20 mouse cellular contexts compared by ENCODE assay signal in the genomic region with DNA sequence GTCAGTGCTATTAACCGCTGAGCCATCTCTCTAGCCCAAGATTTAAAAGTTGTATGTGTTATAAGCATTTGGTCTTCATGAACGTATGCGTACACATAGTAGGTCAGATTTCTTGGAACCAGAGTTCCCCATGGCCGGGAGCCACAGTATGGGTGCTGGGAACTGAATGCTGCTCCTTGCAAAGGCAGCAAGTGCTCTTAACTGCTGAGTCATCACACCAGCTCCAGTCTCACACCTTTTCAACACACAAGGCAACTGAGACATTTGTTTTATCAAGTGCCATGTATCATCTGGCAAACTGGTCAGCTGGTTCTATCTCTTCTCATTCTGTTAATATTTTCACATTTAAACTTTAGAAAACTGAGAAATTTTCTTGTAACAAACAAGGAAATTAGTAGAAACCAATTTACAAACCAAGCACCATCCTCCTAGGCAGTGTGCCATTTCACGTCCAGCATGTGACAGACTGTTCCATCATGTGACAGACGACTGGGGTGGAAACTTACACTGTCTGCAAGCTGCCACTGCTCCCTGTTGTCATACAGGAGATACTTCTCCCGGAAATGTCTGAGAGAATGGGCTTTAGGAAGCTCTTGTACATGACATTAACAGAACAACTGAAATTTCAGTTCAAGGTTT.
DNase-seq lines count a peak whose midpoint lies in the region; ATAC-seq and TF ChIP-seq lines count a peak whose summit lies in the region.
"Had no signal": no experiment of that assay in that cellular context is flagged by ENCODE, and none has a peak within 500 bp of the region (broad histone marks: within the 10 kb centered on the region; RNA-seq: fewer than 3 reads in every experiment).

No protein-coding gene starts in this region.

- peak; percentile 80 for ATAC-seq in forebrain, embryonic 16.5 days
- ATAC-seq in forebrain, embryonic 11.5 days (replicated peaks; ENCODE audit: low FRiP score), result no peak
- no peak for ATAC-seq in hindbrain, embryonic 16.5 days
- ATAC-seq in midbrain, embryonic 14.5 days (ENCODE audit: low FRiP score, low TSS enrichment), result no peak
- ATAC-seq: intestine, embryonic 16.5 days; Patski had no signal

- no peak overlapping the region for H3K27ac ChIP-seq in forebrain, embryonic 16.5 days (ENCODE audit: low read length)
- H3K27ac ChIP-seq in forebrain, embryonic 11.5 days (ENCODE audit: low read depth, low read length), result no peak overlapping the region
- H3K27ac ChIP-seq in CH12.LX (ENCODE audit: insufficient read depth, low read depth), result no peak overlapping the region
- no peak overlapping the region for H3K27ac ChIP-seq in ES-E14 (ENCODE audit: insufficient read depth, low read depth, low read length, poor library complexity, severe bottlenecking)
- H3K27ac ChIP-seq in hindbrain, embryonic 16.5 days (ENCODE audit: low read depth, low read length), result no peak overlapping the region
- no peak overlapping the region for H3K27ac ChIP-seq in midbrain, embryonic 14.5 days (replicated peaks; ENCODE audit: low read depth, low read length)
- H3K27ac ChIP-seq: embryonic facial prominence, embryonic 15.5 days; gastrocnemius, adult 2 months; hindbrain, embryonic 10.5 days; hindbrain, embryonic 14.5 days had no signal

- in situ Hi-C loops in CH12.LX (cut with MboI; ENCODE audit: low pct_ligation_motif_present, low pct_unique_long_range_greater_than_20kb, low sequenced_read_pairs) (no loop called here), ES-E14 (cut with MboI; ENCODE audit: low sequenced_read_pairs in 2 of 2, unreplicated experiment in 2 of 2) (no loop called here)

- no peaks in the 10 kb centered on the region for H3K27me3 ChIP-seq in forebrain, embryonic 16.5 days (replicated peaks; ENCODE audit: control insufficient read depth, insufficient read depth, low read length)
- H3K27me3 ChIP-seq in forebrain, embryonic 11.5 days (ENCODE audit: control insufficient read depth, insufficient read depth, low read length), result no peaks in the 10 kb centered on the region
- H3K27me3 ChIP-seq in CH12.LX (replicated peaks), result no peaks in the 10 kb centered on the region
- H3K27me3 ChIP-seq in hindbrain, embryonic 16.5 days (replicated peaks; ENCODE audit: control insufficient read depth, insufficient read depth, low read length), result no peaks in the 10 kb centered on the region
- H3K27me3 ChIP-seq in midbrain, embryonic 14.5 days (ENCODE audit: control insufficient read depth, insufficient read depth, low read length), result no peaks in the 10 kb centered on the region
- H3K27me3 ChIP-seq: embryonic facial prominence, embryonic 15.5 days; heart, embryonic 12.5 days; Patski had no signal

- dilution Hi-C loops in CH12.LX (cut with MboI; ENCODE audit: extremely low pct_ligation_motif_present, extremely low pct_unique_long_range_greater_than_20kb, low sequenced_read_pairs), result no loop called here

- H3K9me3 ChIP-seq in forebrain, embryonic 16.5 days (ENCODE audit: control insufficient read depth, low read length), result no peaks in the 10 kb centered on the region
- no peaks in the 10 kb centered on the region for H3K9me3 ChIP-seq in forebrain, embryonic 11.5 days (ENCODE audit: control insufficient read depth, low read length)
- peaks cover 2% of the 10 kb centered on the region for H3K9me3 ChIP-seq in CH12.LX (replicated peaks; ENCODE audit: low read length)
- H3K9me3 ChIP-seq in ES-E14 (ENCODE audit: control insufficient read depth, insufficient read depth, low read depth, low read length), result no peaks in the 10 kb centered on the region
- no peaks in the 10 kb centered on the region for H3K9me3 ChIP-seq in hindbrain, embryonic 16.5 days (ENCODE audit: control insufficient read depth, low read length)
- no peaks in the 10 kb centered on the region for H3K9me3 ChIP-seq in midbrain, embryonic 14.5 days (ENCODE audit: control insufficient read depth, low read length)
- H3K9me3 ChIP-seq: embryonic facial prominence, embryonic 15.5 days; hindbrain, embryonic 10.5 days had no signal

- H3K4me2 ChIP-seq in forebrain, embryonic 16.5 days (ENCODE audit: low read length), result no peak overlapping the region
- no peak overlapping the region for H3K4me2 ChIP-seq in forebrain, embryonic 11.5 days (ENCODE audit: low read depth, low read length, severe bottlenecking)
- no peak overlapping the region for H3K4me2 ChIP-seq in CH12.LX (ENCODE audit: insufficient read depth, low read depth, poor library complexity, severe bottlenecking)
- no peak overlapping the region for H3K4me2 ChIP-seq in hindbrain, embryonic 16.5 days (ENCODE audit: low read length)
- H3K4me2 ChIP-seq in midbrain, embryonic 14.5 days (ENCODE audit: low read length), result no peak overlapping the region
- H3K4me2 ChIP-seq: embryonic facial prominence, embryonic 15.5 days; heart, embryonic 12.5 days; hindbrain, embryonic 14.5 days had no signal

- no peak for TF ChIP-seq CTCF in CH12.LX (conservative IDR thresholded peaks at IDR 0.05 in 1 of 2, IDR thresholded peaks at IDR 0.05 in 1 of 2; ENCODE audit: low read depth in 2 of 2, low read length in 2 of 2)

- 81% methylated on average over 7 of the region's 7 CpGs for WGBS in forebrain, embryonic 16.5 days
- 90% methylated on average over 7 of the region's 7 CpGs for WGBS in forebrain, embryonic 11.5 days
- WGBS in hindbrain, embryonic 16.5 days, result 90% methylated on average over 7 of the region's 7 CpGs
- 93% methylated on average over 7 of the region's 7 CpGs for WGBS in midbrain, embryonic 14.5 days

- no peak overlapping the region for H3K9ac ChIP-seq in forebrain, embryonic 16.5 days (replicated peaks; ENCODE audit: low read depth, low read length)
- H3K9ac ChIP-seq in forebrain, embryonic 11.5 days (ENCODE audit: low read length), result no peak overlapping the region
- H3K9ac ChIP-seq in CH12.LX (ENCODE audit: insufficient read depth, low read depth), result no peak overlapping the region
- H3K9ac ChIP-seq in ES-E14 (ENCODE audit: insufficient read depth, low read depth, low read length, poor library complexity, severe bottlenecking), result no peak overlapping the region
- H3K9ac ChIP-seq in hindbrain, embryonic 16.5 days (ENCODE audit: low read depth, low read length), result no peak overlapping the region
- H3K9ac ChIP-seq in midbrain, embryonic 14.5 days (replicated peaks; ENCODE audit: low read length), result no peak overlapping the region
- H3K9ac ChIP-seq: embryonic facial prominence, embryonic 15.5 days; heart, embryonic 12.5 days; hindbrain, embryonic 14.5 days had no signal

- H3K4me3 ChIP-seq in forebrain, embryonic 16.5 days (replicated peaks; ENCODE audit: low read length), result no peak overlapping the region
- H3K4me3 ChIP-seq in forebrain, embryonic 11.5 days (ENCODE audit: low read depth, low read length), result no peak overlapping the region
- H3K4me3 ChIP-seq in CH12.LX (replicated peaks in 1 of 3; ENCODE audit: low read depth in 2 of 3, low read length in 2 of 3, poor library complexity in 1 of 3) (no peak overlapping the region), ES-E14 (ENCODE audit: insufficient read depth in 1 of 2, low read depth in 1 of 2, low read length in 2 of 2, poor library complexity in 1 of 2, severe bottlenecking in 1 of 2) (peak overlapping the region in 1 of 2 experiments; percentile 41; a peak in 1 of 4 replicates)
- H3K4me3 ChIP-seq in hindbrain, embryonic 16.5 days (ENCODE audit: low read length), result no peak overlapping the region
- no peak overlapping the region for H3K4me3 ChIP-seq in midbrain, embryonic 14.5 days (replicated peaks; ENCODE audit: low read depth, low read length)
- H3K4me3 ChIP-seq: embryonic facial prominence, embryonic 15.5 days; gastrocnemius, adult 2 months; heart, embryonic 12.5 days; hindbrain, embryonic 10.5 days had no signal

- H3K79me2 ChIP-seq in CH12.LX (replicated peaks; ENCODE audit: control insufficient read depth, extremely low read depth, insufficient read depth, poor library complexity, severe bottlenecking), result no peaks in the 10 kb centered on the region

- no peaks in the 10 kb centered on the region for H3K36me3 ChIP-seq in forebrain, embryonic 16.5 days (ENCODE audit: control insufficient read depth, insufficient read depth)
- H3K36me3 ChIP-seq in forebrain, embryonic 11.5 days (ENCODE audit: control insufficient read depth, insufficient read depth, low read length), result no peaks in the 10 kb centered on the region; the same call in 1 of the 2 replicates
- peaks cover 15 to 39% of the 10 kb centered on the region in 2 experiments for H3K36me3 ChIP-seq in CH12.LX (replicated peaks in 1 of 2; ENCODE audit: control insufficient read depth in 1 of 2, insufficient read depth in 1 of 2, low read length in 1 of 2)
- H3K36me3 ChIP-seq in ES-E14 (ENCODE audit: control insufficient read depth, insufficient read depth, low read length, poor library complexity, severe bottlenecking), result peaks cover 3% of the 10 kb centered on the region; the same call in 1 of the 2 replicates
- H3K36me3 ChIP-seq in hindbrain, embryonic 16.5 days (ENCODE audit: control insufficient read depth, insufficient read depth, low read length), result peaks cover 6% of the 10 kb centered on the region; the same call in 1 of the 2 replicates
- H3K36me3 ChIP-seq in midbrain, embryonic 14.5 days (ENCODE audit: control insufficient read depth, insufficient read depth, low read length), result peaks cover 14% of the 10 kb centered on the region; the same call in 1 of the 2 replicates

- no peak for DNase-seq in forebrain, embryonic 11.5 days (ENCODE audit: low spot score)
- DNase-seq in CH12.LX (ENCODE audit: extremely low read depth) (no peak), ES-E14 (ENCODE audit: low read depth, low spot score) (no peak)
- DNase-seq in brain, adult 2 months (ENCODE audit: low read depth, low spot score), result peak; percentile 12
- no peak for DNase-seq in midbrain, embryonic 14.5 days
- DNase-seq: adrenal gland, postnatal 10 days; cerebellum, adult 2 months; cerebellum, postnatal 14 days; embryo, embryonic 11 days; gastrocnemius, adult 2 months; gastrocnemius, postnatal 25 days; kidney, adult 2 months had no signal

- H3K4me1 ChIP-seq in forebrain, embryonic 16.5 days (replicated peaks; ENCODE audit: control insufficient read depth, insufficient read depth, low read length), result 0 out of 2 replicates have a peak, but pooled peaks cover 3% of the 10 kb centered on the region
- no peaks in the 10 kb centered on the region for H3K4me1 ChIP-seq in forebrain, embryonic 11.5 days (replicated peaks; ENCODE audit: control insufficient read depth, insufficient read depth, low read length)
- H3K4me1 ChIP-seq in CH12.LX (ENCODE audit: control insufficient read depth in 1 of 2, insufficient read depth in 2 of 2), result no peaks in the 10 kb centered on the region
- no peaks in the 10 kb centered on the region for H3K4me1 ChIP-seq in ES-E14 (ENCODE audit: control insufficient read depth in 2 of 2, insufficient read depth in 2 of 2, low read length in 2 of 2, poor library complexity in 1 of 2)
- H3K4me1 ChIP-seq in hindbrain, embryonic 16.5 days (ENCODE audit: control insufficient read depth, insufficient read depth, low read depth, low read length), result no peaks in the 10 kb centered on the region
- H3K4me1 ChIP-seq in midbrain, embryonic 14.5 days (ENCODE audit: control insufficient read depth, insufficient read depth, low read length), result no peaks in the 10 kb centered on the region
- H3K4me1 ChIP-seq: embryonic facial prominence, embryonic 15.5 days; hindbrain, embryonic 10.5 days had no signal

- no peak for TF ChIP-seq POLR2A in CH12.LX (IDR thresholded peaks at IDR 0.05; ENCODE audit: low read depth, low read length)

- no peak for TF ChIP-seq RAD21 in CH12.LX (IDR thresholded peaks at IDR 0.05; ENCODE audit: low read depth, low read length)

- no peak for TF ChIP-seq EP300 in CH12.LX (IDR thresholded peaks at IDR 0.05; ENCODE audit: low read length)
